Mouse (Mus musculus): ENCODE measurements around the gene Vps29. TPM values are rescaled to one million over a fixed set of nuclear protein-coding genes. Genes with fewer than 3 reads are reported as not detected.

Vps29 gene
- polyA plus RNA-seq (2014; fragmentation: Illumina TruSeq; extraction: RNeasy Lipid Tissue Mini Kit (QIAGEN cat#74804); ENCODE audit: low read depth, low replicate concordance): 85.4 TPM

DNA sequence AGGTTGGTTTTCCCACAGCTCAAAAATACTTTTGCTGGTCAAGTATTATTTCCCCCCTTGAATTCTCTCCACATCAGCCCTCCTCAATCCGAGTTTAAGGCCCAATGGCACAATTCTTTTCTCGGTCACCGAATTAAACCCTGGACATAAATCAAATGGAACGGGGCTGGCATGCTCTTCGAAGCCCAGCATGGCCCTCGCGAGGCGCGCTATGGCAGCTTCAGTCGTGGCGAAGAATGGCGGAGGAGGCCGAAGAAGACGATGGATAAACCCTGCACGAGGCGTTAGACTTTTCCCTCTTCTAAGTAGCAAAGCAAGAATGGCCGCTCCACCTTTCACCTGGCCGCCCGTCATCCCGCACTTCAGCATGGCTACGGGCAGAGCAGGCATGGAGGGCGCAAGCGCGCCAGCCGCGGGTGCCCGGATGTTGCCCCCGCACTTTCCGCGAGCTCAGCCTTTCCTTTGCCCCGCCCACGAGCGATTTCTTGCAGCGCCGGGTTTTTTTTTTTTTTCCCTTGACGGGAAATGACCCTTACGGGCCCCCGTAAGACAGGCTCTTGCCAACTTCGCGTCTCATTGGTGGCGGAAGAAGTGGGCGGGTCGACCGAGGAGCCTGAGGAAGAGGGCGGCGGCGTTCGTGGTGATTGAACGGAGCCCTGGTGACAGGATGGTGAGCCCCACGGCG, at the start of gene Vps29, which contains the start of gene Rad9b:
Gene Vps29, plus strand, starts transcription at position 563 of the 685 bp plus-strand sequence.
Gene Rad9b, minus strand, starts transcription at position 427 of the 685 bp plus-strand sequence.

GRCm38 (mm10) chr5:122371591-122372191, 17.5 kb downstream of the Vps29 start, which contains the start of gene Gpn3:
TSS of gene Gpn3 (plus strand) at chr5:122371876.

GRCm38 (mm10) chr5:122372192-122372769, 18.1 kb downstream of the Vps29 start, which contains the start of gene Fam216a:
TSS of gene Fam216a (minus strand) at chr5:122372364.

GRCm38 (mm10) chr5:122391786-122392180, 37.6 kb downstream of the Vps29 start, which contains the start of gene Arpc3:
TSS of gene Arpc3 (plus strand) at chr5:122391878.

Other genes with a start within 250 kb of the Vps29 start
- gene Ccdc63, start 213.5 kb upstream of the Vps29 start, polyA plus RNA-seq (2014; fragmentation: Illumina TruSeq; extraction: RNeasy Lipid Tissue Mini Kit (QIAGEN cat#74804); ENCODE audit: low read depth, low replicate concordance): 50.2 TPM
- 1,966 TPM for gene Ppp1cc, start 196.1 kb upstream of the Vps29 start, polyA plus RNA-seq (2014; fragmentation: Illumina TruSeq; extraction: RNeasy Lipid Tissue Mini Kit (QIAGEN cat#74804); ENCODE audit: low read depth, low replicate concordance)
- gene Hvcn1, start 147.6 kb upstream of the Vps29 start, polyA plus RNA-seq (2014; fragmentation: Illumina TruSeq; extraction: RNeasy Lipid Tissue Mini Kit (QIAGEN cat#74804); ENCODE audit: low read depth, low replicate concordance): 0.11 TPM
- 8.5 TPM for gene Tctn1, start 89.9 kb upstream of the Vps29 start, polyA plus RNA-seq (2014; fragmentation: Illumina TruSeq; extraction: RNeasy Lipid Tissue Mini Kit (QIAGEN cat#74804); ENCODE audit: low read depth, low replicate concordance)
- gene Pptc7, start 70.0 kb upstream of the Vps29 start, polyA plus RNA-seq (2014; fragmentation: Illumina TruSeq; extraction: RNeasy Lipid Tissue Mini Kit (QIAGEN cat#74804); ENCODE audit: low read depth, low replicate concordance): 19.2 TPM
- gene Rad9b, start 136 bp upstream of the Vps29 start, polyA plus RNA-seq (2014; fragmentation: Illumina TruSeq; extraction: RNeasy Lipid Tissue Mini Kit (QIAGEN cat#74804); ENCODE audit: low read depth, low replicate concordance): 36.7 TPM
- 12.6 TPM for gene Gpn3, start 17.5 kb downstream of the Vps29 start, polyA plus RNA-seq (2014; fragmentation: Illumina TruSeq; extraction: RNeasy Lipid Tissue Mini Kit (QIAGEN cat#74804); ENCODE audit: low read depth, low replicate concordance)
- gene Fam216a, start 18.0 kb downstream of the Vps29 start, polyA plus RNA-seq (2014; fragmentation: Illumina TruSeq; extraction: RNeasy Lipid Tissue Mini Kit (QIAGEN cat#74804); ENCODE audit: low read depth, low replicate concordance): 119 TPM
- gene Arpc3, start 37.5 kb downstream of the Vps29 start, polyA plus RNA-seq (2014; fragmentation: Illumina TruSeq; extraction: RNeasy Lipid Tissue Mini Kit (QIAGEN cat#74804); ENCODE audit: low read depth, low replicate concordance): 30.7 TPM
- gene Anapc7, start 67.3 kb downstream of the Vps29 start, polyA plus RNA-seq (2014; fragmentation: Illumina TruSeq; extraction: RNeasy Lipid Tissue Mini Kit (QIAGEN cat#74804); ENCODE audit: low read depth, low replicate concordance): 5.4 TPM
- 125 TPM for gene Atp2a2, start 147.9 kb downstream of the Vps29 start, polyA plus RNA-seq (2014; fragmentation: Illumina TruSeq; extraction: RNeasy Lipid Tissue Mini Kit (QIAGEN cat#74804); ENCODE audit: low read depth, low replicate concordance)